Mouse (Mus musculus) kidney, adult 8-10 months (tissue): ENCODE results near the gene Napa.

Source experiments
- DNase-seq, 2 experiments: peaks; one replicate each; pipeline ENCODE4 v3.0.0; 2022

Gene Napa

DNA sequence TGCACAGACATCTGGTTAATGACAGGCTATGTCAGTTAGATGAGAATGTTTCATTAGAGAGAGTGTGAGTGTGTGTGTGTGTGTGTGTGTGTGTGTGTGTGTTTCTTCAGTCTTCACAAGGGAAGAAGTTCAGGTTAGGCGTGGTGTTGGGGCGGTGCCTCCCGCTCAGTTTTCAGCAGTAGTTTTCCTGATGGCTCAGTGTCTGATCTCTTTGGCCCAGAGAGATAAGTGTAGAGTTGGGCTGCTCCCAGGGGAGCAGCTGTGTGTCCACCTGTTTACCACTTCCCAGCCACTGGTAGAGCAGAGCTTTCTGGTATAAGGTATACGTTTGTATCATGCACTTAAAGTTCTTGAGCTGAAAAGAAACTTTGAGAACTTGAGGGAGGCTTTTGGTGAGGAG is 1.6 kb downstream of the Napa start:
- DNase-seq = no peak

DNA sequence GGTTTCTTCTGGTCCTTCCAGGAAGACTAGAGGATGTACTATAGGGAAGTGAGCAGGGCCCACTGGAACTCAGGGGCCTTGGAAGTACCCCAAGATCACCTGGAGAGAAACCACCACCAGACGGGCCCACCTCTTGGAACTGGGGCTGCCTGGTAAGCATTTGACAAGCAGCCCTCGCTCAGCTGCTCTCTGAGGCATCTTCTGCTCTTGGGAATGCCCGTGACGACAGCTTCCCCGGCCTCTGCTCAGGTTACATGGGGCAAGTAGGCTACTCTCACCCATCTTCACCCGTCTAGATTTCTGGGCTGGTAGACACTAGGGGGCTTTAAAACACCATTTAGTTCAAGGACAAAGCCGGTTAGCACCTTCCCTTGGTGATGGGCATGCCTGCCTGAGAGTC is 2.8 kb downstream of the Napa start:
- DNase-seq = no peak

GRCm38 (mm10) chr7:16101726-16102475 is 3.6 kb downstream of the Napa start:
- DNase-seq = no peak

DNA sequence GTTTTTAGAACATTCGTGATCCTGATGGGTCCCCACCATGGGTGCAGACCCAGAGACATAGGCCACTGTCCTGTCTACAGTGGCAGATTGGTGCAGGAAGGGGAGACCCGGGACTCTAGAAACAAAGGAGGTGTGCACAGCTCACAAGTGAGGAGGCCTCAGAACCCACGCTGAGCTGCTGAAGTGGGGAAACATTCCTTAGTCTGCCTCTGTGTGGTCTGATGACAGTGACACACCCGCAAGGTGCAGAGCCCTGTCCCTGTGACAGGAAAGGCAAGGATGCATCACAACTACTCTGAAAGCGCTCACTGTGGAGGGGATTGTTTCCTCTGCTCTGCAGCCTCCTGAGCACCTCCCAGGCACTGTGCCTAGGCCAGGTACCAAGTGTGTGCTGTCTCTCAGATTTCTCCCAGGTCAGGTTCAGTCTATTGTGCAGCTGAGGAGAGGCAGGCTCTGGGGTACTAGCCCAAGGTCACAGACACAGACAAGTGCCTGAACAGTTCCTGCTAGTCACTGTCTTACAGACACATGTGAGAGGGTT is 4.5 kb downstream of the Napa start:
- DNase-seq = no peak

DNA sequence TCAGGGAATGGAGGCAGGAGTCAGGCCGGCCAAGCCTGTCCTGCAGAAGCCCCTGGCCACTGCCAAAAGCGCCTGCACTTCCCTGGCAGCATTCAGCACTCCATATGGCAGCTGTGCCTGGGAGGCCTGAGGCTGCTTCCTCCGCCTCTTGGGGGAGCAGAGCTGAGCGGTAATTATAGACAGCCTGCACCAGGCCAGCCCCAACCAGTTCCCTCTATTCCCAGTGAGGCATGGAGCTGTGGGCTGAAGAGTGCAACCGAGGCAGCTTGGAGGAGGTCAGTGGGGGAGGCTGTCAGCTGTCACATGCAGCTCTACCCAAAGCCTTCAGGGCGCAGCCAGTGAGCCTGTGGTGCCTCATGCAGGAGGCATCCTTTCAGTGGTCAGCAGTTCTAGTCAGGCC is 5.5 kb downstream of the Napa start:
- DNase-seq = no peak

DNA sequence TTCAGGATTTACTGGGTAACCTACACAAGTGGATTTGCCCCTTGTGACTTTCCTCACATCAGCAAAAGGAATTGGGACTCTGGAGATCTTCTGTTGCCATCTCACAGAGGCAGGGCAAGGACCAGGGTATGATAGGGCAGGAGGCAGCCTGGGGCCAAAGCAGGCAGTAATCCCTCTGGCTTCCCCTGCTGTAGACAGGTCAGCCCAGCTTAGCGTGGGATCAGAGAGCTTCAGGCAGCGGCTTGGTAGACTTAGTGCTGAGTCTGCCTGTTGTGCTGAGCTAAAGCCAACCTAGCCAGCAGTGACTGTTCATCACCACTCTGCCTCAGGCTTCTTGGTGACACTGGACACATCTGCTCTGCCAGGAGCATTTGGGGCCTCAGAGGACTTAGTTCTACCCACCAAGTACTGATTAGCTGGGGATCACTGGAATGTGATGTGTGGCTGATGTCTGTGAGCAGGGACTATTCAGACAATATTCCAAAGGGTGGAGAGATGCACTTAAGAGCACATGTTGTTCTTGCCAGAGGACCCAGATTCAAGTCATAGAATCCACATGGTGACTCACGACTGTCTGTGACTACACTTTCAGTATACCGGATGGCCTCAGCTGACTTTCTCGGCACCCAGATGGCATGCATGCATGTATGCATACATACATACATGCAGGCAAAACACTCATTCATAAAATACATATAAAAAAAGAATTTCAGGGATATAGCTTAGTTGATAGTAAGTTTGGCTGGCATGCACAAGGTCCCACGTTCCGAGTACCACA is 6.5 kb downstream of the Napa start:
- no peak for DNase-seq

- no peak for DNase-seq
These were observed 10.8 kb downstream of the Napa start for GRCm38 (mm10) chr7:16108886-16109542.

DNA sequence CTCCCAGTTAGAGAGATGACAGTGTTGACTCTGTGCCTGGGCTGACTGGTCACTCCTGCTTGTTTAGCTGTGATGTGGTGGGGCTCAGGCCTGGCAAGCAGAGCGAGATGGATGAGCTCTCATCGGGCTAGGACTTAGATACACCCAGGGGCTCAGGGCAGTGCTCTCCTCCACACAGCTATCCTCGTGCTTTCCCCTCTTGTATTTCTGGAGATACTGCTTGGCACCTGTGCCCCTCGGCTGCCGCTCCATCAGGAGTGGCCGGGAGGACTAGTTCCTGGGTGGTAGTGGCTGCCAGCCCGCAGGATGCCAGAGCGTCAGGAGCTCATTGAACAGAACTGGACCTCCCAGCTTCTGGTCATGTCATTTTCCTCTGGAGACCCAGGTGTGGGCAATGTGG is 11.9 kb downstream of the Napa start:
- DNase-seq = no peak

- DNase-seq = no peak
These were observed 13.2 kb downstream of the Napa start for GRCm38 (mm10) chr7:16111284-16112090.

DNA sequence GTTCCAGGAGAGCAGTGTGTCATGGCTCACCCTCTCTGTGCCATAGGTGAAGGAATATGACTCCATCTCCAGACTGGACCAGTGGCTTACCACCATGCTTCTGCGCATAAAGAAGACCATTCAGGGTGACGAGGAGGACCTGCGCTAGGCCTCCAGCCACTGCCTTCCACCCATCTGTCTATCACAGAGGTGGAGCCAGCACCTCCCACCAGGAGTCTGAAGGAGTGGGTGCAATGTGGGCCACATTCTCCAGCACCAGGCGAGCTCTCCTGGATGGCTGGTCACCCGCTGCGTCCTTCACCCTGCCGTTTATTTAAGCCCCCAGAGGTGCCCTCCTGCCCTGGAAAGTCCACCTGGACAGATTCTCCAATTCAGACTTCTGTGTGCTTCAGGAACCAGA is 18.2 kb downstream of the Napa start:
- no peak for DNase-seq

GRCm38 (mm10) chr7:16117100-16117499 is 18.8 kb downstream of the Napa start:
- no peak for DNase-seq

DNA sequence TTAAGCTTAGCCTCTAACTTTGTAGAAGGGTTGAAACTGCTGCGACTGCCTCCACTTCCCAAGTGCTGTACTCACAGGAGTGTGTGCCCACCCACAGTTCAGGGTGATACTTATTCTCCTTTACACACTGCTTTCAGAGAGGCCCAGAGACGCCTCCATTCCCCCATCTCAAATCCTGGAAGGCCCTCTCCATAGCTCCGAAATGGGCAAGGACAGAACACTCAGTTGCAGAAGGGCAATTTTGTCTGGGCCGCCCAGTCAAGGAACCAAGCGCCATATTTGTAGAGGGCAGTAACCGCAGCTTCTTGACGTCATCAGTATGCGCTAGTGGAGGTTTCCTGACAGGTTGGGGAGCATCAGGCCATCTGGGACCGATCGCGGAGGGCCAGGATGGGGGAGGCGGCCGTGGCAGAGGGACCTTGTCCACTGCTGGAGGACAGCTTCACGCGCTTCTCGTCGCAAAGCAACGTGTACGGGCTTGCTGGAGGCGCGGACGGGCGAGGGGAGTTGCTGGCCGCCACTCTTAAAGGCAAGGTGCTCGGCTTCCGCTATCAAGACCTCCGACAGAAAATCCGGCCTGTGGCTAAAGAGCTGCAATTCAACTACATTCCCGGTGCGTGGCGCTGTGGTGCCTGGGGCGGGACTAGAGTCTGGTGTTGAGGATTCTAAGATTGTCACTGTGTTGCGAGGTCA is 21.5 kb downstream of the Napa start, which contains the start of gene Kptn:
Kptn (plus strand) TSS at position 327 of the 693 bp plus-strand sequence.
- peak; percentile 87 to 89 for DNase-seq

GRCm38 (mm10) chr7:16120262-16120600 is 22.0 kb downstream of the Napa start:
- no peak for DNase-seq

DNA sequence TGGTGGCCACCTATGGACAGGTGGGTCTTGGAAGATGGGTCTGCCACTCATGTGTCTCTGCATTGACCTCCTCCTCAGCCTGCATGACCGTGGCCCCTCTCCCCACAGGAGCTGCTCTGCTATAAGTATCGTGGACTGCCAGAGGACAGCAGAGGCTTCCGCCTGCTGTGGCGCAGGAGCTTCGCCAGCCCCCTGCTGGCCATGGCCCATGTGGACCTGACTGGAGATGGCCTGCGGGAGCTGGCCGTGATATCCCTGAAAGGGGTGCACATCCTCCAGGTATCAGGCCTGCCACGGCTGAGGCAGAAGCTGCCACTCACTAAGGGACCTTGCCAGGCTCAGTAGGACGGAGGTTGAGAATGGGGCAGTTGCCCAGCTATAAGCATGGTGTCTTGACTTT is 27.6 kb downstream of the Napa start:
- DNase-seq = no peak

GRCm38 (mm10) chr7:16128344-16128743 is 30.1 kb downstream of the Napa start:
- no peak for DNase-seq

GRCm38 (mm10) chr7:16128899-16129298 is 30.6 kb downstream of the Napa start:
- no peak for DNase-seq

GRCm38 (mm10) chr7:16129421-16129845 is 31.2 kb downstream of the Napa start, which contains the start of gene Slc8a2:
TSS of gene Slc8a2 (plus strand) at chr7:16129826.
- peak; percentile 59 to 70 for DNase-seq

GRCm38 (mm10) chr7:16129846-16130691 is 31.8 kb downstream of the Napa start:
- DNase-seq = no peak

DNA sequence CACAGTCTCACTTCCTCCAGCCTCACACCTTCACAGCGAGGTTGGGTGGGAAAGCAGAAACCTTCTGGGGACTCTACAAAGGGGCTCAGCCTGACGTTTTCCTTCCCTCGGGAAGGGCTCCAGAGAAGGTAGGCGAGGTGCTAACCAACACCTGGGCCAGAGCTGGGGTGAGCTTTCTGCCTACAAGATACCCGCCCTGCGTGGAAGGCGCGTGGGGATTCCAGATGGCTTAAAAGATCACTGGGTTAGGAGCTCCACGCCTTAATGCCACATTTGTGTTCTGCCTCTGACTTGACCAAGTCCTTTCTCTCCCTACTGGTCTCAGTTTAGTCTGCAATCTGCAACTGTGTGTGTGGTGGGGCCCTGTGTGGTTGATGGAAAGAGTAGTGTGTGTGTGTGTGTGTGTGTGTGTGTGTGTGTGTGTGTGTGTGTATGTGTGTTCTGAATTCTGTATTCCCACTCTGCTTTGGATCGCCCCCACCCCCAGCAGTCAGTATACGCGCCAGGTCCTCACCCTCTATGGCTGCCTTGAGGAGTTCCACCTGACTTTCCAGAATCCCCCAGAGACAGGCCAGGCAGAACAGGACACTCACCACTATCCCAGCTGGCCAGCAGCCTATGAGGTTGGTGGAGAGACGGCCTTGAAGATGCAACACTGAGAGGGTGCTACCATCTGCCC is 32.8 kb downstream of the Napa start:
- DNase-seq = no peak

GRCm38 (mm10) chr7:16132161-16132581 is 33.9 kb downstream of the Napa start:
- DNase-seq = no peak
